Mouse (Mus musculus) embryonic facial prominence, embryonic 12.5 days (tissue): Measurements from ENCODE around the gene Bbox1. TPM values are rescaled to one million over a fixed set of nuclear protein-coding genes. Genes with fewer than 3 reads are reported as not detected.

Source experiments
- polyA plus RNA-seq: library from polyadenylated mRNA; unstranded; fragments of >200 nt; fragmentation: Nextera tagmentation; extraction: Ambion mirVana; gene quantifications from 2 replicates; pipeline ENCODE4 v1.2.1, GENCODE M21; 2016

The Bbox1 gene
- polyA plus RNA-seq, 1 experiment from 2014 or later, result 0.32 TPM

Other genes starting within 250 kb of the Bbox1 start
- 39.3 and 56.8 TPM in 2 replicates for gene Fibin, start 48.6 kb upstream of the Bbox1 start, polyA plus RNA-seq